Mouse (Mus musculus): ENCODE measurements around the gene Pth1r. TPM values are rescaled to one million over a fixed set of nuclear protein-coding genes. Genes with fewer than 3 reads are reported as not detected.

The Pth1r gene
- polyA plus RNA-seq, 1 experiment from 2014 or later: 97.8 TPM

DNA sequence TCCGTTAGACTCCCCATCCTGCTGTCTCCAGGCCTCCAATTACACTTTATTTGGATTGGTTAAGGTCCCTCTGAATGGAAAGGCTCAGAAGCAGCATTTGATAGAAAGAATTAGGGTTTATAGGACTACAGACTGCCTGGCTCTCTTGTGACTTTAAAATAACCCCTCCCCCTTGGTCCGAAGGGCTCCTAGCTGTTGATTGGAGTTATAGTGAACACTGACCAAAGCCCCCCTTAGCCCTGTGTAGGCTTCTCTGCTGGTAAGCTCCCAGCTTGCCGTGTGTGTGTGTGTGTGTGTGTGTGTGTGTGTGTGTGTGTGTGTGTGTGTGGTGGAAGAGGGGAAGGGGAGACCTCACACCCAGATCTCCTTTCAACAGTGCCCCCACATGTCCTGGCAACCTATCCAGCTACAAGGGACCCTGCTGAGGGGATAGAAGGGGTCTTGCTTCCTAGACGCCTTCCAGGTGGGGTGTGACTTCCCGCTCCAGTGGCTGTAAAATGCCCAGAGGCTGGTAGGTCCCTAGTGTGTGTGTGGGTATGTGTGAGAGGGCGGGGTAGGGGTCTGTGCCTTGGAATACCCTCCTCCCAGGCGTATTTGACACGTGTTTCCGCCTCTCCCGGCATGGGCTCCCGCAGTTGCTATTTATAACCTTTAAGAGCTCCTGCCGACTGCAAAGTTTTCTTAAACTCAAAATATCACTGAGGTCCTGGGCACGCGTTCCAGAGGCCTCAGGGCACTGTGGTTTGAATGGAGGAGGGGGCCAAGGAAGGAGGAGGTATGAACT is 3.7 kb upstream of the Pth1r start:
- no peak overlapping the region for H3K4me3 ChIP-seq (ENCODE audit: low read depth, low read length)
- peak overlapping the region; percentile 11; the same call in 1 of the 2 replicates for H3K4me2 ChIP-seq
- H3K27me3 ChIP-seq (ENCODE audit: insufficient read depth, low read length): no peaks in the 10 kb centered on the region
- H3K9ac ChIP-seq: no peak overlapping the region; the same call in 1 of the 2 replicates
- DNase-seq: peak; percentile 66
- H3K27ac ChIP-seq (ENCODE audit: low read depth): peak overlapping the region; percentile 61
- H3K4me1 ChIP-seq (ENCODE audit: insufficient read depth): peaks cover 19% of the 10 kb centered on the region
- WGBS: 19% methylated on average over 14 of the region's 14 CpGs
- H3K36me3 ChIP-seq (ENCODE audit: insufficient read depth): no peaks in the 10 kb centered on the region
- ATAC-seq (ENCODE audit: insufficient read depth): peak; percentile 70
- H3K9me3 ChIP-seq (ENCODE audit: low read depth, low read length): no peaks in the 10 kb centered on the region
- no peak for TF ChIP-seq CTCF (IDR thresholded peaks at IDR 0.05; ENCODE audit: low read depth)

DNA sequence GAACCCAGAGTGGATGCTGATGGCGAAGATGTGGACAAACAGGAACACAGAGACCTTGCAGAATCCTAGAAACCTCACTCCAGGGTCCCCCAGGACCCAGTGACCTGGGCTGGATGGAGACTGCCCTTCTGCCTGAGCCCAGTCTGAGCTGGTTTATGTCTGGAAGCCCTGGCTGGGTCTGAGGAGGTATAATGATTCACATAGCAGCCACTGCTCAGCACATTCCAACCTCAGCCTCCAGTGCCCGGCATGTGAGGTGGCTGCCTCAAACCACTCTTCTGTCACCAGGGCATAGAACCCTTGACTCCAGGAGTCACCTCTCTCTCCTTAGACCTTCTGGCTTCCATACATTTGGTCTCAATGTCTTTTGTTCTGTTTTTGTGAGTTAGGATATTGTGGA is 1.5 kb upstream of the Pth1r start:
- WGBS: 48% methylated on average over 2 of the region's 2 CpGs
- H3K27ac ChIP-seq (ENCODE audit: low read depth): no peak overlapping the region
- no peak overlapping the region for H3K9ac ChIP-seq
- H3K4me3 ChIP-seq (ENCODE audit: low read depth, low read length): no peak overlapping the region
- ATAC-seq (ENCODE audit: insufficient read depth) (no peak), DNase-seq (no peak)
- peaks cover 18% of the 10 kb centered on the region; the same call in 1 of the 2 replicates for H3K27me3 ChIP-seq (ENCODE audit: insufficient read depth, low read length)
- H3K9me3 ChIP-seq (ENCODE audit: low read depth, low read length): no peaks in the 10 kb centered on the region
- H3K4me2 ChIP-seq: no peak overlapping the region
- no peak for TF ChIP-seq CTCF (IDR thresholded peaks at IDR 0.05; ENCODE audit: low read depth)
- H3K4me1 ChIP-seq (ENCODE audit: insufficient read depth): peaks cover 19% of the 10 kb centered on the region
- no peaks in the 10 kb centered on the region for H3K36me3 ChIP-seq (ENCODE audit: insufficient read depth)

DNA sequence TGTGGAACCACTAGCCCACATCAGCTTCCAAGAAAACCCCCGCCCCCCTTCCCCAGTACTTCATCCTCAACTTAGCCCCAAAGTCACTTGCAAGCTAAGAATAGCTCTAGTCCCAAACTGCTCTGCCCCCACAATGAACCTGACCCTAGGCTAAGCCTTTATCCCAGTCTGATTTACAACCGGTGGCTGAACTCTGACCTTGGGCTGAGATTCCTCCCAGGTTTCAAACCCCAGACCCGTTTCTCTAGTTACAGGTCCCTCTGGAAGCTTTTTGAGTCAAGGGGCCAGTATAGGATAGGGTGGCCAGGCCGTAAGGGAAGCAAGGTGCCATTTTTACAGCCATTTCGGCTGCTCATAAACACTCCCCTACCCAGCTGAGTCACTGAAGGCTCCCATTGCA is 707 bp downstream of the Pth1r start:
- Histone ChIP-seq H3K4me3 (ENCODE audit: low read depth, low read length) (no peak overlapping the region), H3K4me1 (ENCODE audit: insufficient read depth) (peaks cover 13% of the 10 kb centered on the region)

DNA sequence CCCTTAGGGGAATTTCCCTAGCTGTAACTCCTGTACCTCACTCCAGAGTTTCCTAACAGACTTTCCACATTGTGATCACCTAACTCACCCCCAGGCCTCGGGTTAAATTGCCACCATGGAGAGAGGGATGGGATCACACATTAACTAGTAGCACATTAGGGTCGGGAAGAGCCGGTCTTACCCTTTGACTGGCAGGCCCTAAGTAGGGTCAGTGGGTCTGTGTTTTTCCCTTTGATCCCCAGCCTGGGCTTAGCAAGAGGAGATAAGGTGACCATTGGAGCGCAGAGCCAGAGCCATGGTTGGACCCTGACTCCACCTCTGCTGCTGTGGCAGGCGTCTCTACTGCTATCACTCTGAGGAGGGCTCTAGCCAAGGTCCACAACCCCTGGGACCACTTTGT is 1.2 kb downstream of the Pth1r start:
- Histone ChIP-seq H3K4me1 (ENCODE audit: insufficient read depth) (peaks cover 8% of the 10 kb centered on the region), H3K36me3 (ENCODE audit: insufficient read depth) (peaks cover 4% of the 10 kb centered on the region; the same call in 1 of the 2 replicates), H3K4me3 (ENCODE audit: low read depth, low read length) (no peak overlapping the region), H3K27me3 (ENCODE audit: insufficient read depth, low read length) (peaks cover 40% of the 10 kb centered on the region; the same call in 1 of the 2 replicates), H3K27ac (ENCODE audit: low read depth) (no peak overlapping the region), H3K4me2 (no peak overlapping the region), H3K9ac (no peak overlapping the region), H3K9me3 (ENCODE audit: low read depth, low read length) (no peaks in the 10 kb centered on the region)
- no peak for TF ChIP-seq CTCF (IDR thresholded peaks at IDR 0.05; ENCODE audit: low read depth)
- WGBS: 40% methylated on average over 5 of the region's 5 CpGs
- no peak for DNase-seq
- no peak for ATAC-seq (ENCODE audit: insufficient read depth)

More for the DNA sequence above, 707 bp downstream of the Pth1r start:
- ATAC-seq (ENCODE audit: insufficient read depth) (no peak), DNase-seq (no peak)
- TF ChIP-seq CTCF (IDR thresholded peaks at IDR 0.05; ENCODE audit: low read depth): no peak
- Histone ChIP-seq H3K27ac (ENCODE audit: low read depth) (no peak overlapping the region), H3K36me3 (ENCODE audit: insufficient read depth) (0 out of 2 replicates have a peak, but pooled peaks cover 1% of the 10 kb centered on the region), H3K27me3 (ENCODE audit: insufficient read depth, low read length) (peaks cover 37% of the 10 kb centered on the region; the same call in 1 of the 2 replicates), H3K4me2 (no peak overlapping the region), H3K9ac (no peak overlapping the region), H3K9me3 (ENCODE audit: low read depth, low read length) (no peaks in the 10 kb centered on the region)
- WGBS: 41% methylated on average over 5 of the region's 5 CpGs

DNA sequence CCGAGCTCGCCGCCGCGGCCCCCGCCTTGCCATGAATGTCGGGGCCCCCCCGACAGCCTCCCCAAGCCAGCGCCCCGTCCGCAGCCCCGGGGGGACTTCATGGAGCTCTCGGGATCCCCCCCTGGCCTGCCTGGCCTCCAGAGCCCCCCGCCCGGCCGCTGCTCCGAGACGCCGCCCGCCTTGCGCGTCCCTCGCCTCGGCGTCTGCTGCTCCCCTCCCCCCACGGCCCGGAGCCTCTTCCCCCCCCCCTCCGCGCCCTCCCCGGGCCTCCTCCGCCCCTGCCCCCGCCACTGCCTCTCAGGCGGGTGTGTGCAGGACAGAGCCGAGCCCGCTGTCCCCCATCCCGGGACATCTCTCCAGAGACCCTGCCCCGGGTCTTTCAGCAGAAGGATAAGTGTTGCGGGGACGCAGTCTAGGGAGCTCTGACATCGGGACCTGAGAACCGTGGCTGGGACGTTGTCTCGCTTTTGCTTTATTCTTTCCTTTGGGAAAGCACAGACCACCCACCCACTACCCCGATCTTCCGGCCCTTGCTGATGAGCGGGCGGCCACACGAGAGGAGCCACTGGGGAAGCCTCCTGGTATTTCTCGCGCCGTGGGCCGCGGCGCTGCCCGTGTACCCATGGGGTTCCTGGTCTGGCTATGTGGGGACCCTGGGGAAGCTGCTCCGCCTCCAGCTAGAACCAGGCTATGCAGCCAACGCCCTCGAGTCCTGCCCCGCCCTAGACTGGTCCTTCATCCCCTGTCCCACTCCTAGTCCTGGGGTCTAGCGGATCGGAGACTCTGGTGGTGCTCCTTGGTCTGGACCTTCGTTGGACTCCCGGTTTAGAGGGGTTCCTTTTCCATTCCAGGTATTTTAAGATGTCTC is 3.3 kb downstream of the Pth1r start:
- Histone ChIP-seq H3K4me3 (ENCODE audit: low read depth, low read length) (peak overlapping the region; percentile 67), H3K27me3 (ENCODE audit: insufficient read depth, low read length) (peaks cover 40% of the 10 kb centered on the region; the same call in 1 of the 2 replicates), H3K27ac (ENCODE audit: low read depth) (peak overlapping the region; percentile 96), H3K9me3 (ENCODE audit: low read depth, low read length) (no peaks in the 10 kb centered on the region), H3K4me2 (peak overlapping the region; percentile 73), H3K9ac (peak overlapping the region; percentile 83), H3K4me1 (ENCODE audit: insufficient read depth) (peaks cover 6% of the 10 kb centered on the region), H3K36me3 (ENCODE audit: insufficient read depth) (peaks cover 16% of the 10 kb centered on the region; the same call in 1 of the 2 replicates)
- no peak for TF ChIP-seq CTCF (IDR thresholded peaks at IDR 0.05; ENCODE audit: low read depth)
- ATAC-seq (ENCODE audit: insufficient read depth) (peak; percentile 73), DNase-seq (peak; percentile 70)
- 2% methylated on average over 47 of the region's 63 CpGs for WGBS

DNA sequence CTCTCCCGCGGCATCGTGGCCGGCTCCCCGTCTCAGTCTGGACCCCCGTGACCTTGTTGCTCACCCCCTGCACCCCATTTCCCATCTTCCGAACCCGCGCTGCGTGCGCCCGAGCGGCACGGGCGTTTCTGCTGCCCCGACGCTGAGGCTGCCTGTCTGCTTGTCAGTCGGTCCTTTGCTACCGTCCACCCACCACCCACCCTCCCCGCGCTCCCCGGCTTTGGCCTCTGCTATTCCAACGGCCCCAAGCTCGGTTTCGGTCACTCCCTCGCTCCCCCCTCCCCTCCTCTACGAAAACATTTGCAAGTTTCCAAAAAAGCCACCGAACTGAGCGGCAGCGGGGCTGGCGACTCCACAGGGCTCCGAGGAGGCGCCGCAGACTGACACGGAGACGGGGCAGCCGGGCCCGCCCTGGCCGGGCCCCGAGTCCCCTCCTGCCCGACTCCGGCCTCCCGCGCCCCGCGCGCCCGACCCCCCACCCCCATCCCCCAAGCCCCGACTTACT is 3.9 kb downstream of the Pth1r start:
- WGBS: under 1% methylated on average over 47 of the region's 49 CpGs
- peak; percentile 48 for ATAC-seq (ENCODE audit: insufficient read depth)
- Histone ChIP-seq H3K27me3 (ENCODE audit: insufficient read depth, low read length) (peaks cover 40% of the 10 kb centered on the region; the same call in 1 of the 2 replicates), H3K9me3 (ENCODE audit: low read depth, low read length) (no peaks in the 10 kb centered on the region), H3K4me2 (peak overlapping the region; percentile 73), H3K27ac (ENCODE audit: low read depth) (peak overlapping the region; percentile 96), H3K9ac (peak overlapping the region; percentile 83), H3K4me1 (ENCODE audit: insufficient read depth) (peaks cover 6% of the 10 kb centered on the region), H3K36me3 (ENCODE audit: insufficient read depth) (peaks cover 16% of the 10 kb centered on the region; the same call in 1 of the 2 replicates), H3K4me3 (ENCODE audit: low read depth, low read length) (peak overlapping the region; percentile 67)
- peak; percentile 69 for DNase-seq
- no peak for TF ChIP-seq CTCF (IDR thresholded peaks at IDR 0.05; ENCODE audit: low read depth)
